Mouse (Mus musculus) MEL (cell line): Measurements from ENCODE around the gene Krtdap.

Experiments used
- BHLHE40 ChIP-seq: IDR thresholded peaks from 2 replicates; pipeline ENCODE4 v1.6.1; 2012; ENCODE audit warnings: low read depth, mild to moderate bottlenecking, inconsistent platforms, low read length, improper control_type of control experiment, borderline replicate concordance
- CHD1 ChIP-seq: IDR thresholded peaks from 2 replicates; pipeline ENCODE4 v1.6.1; 2012; ENCODE audit warnings: low read depth, mild to moderate bottlenecking, inconsistent platforms, low read length, improper control_type of control experiment
- CTCF ChIP-seq, 3 experiments: IDR thresholded peaks in 2 of 3; conservative IDR thresholded peaks in 1 of 3; 2 replicates each; pipeline ENCODE4 v1.5.1; 2011 to 2012; ENCODE audit warnings: low read length in 3 of 3, low read depth in 2 of 3, mild to moderate bottlenecking in 2 of 3, improper control_type of control experiment in 1 of 3, inconsistent platforms in 1 of 3, mixed read lengths in 1 of 3, moderate library complexity in 1 of 3; ENCODE audit not compliant: control insufficient read depth in 1 of 3, insufficient read depth in 1 of 3, poor library complexity in 1 of 3, severe bottlenecking in 1 of 3
- KAT2A ChIP-seq: conservative IDR thresholded peaks from 2 replicates; pipeline ENCODE4 v1.6.1; 2012; ENCODE audit warnings: low read depth, low read length, improper control_type of control experiment, inconsistent platforms
- MAX ChIP-seq: IDR thresholded peaks from 2 replicates; pipeline ENCODE4 v1.6.1; 2011; ENCODE audit warnings: low read length, improper control_type of control experiment
- POLR2A ChIP-seq, 2 experiments: IDR thresholded peaks; 2 replicates each; pipeline ENCODE4 v1.6.1; 2011 to 2012; ENCODE audit warnings: low read length in 2 of 2, mild to moderate bottlenecking in 2 of 2, control low read depth in 1 of 2, improper control_type of control experiment in 1 of 2, low read depth in 1 of 2, moderate library complexity in 1 of 2; ENCODE audit not compliant: control insufficient read depth in 1 of 2, insufficient read depth in 1 of 2, poor library complexity in 1 of 2

- no peak for TF ChIP-seq CTCF (IDR thresholded peaks at IDR 0.05 in 2 of 3, conservative IDR thresholded peaks at IDR 0.05 in 1 of 3; ENCODE audit: control insufficient read depth in 1 of 3, insufficient read depth in 1 of 3, low read depth in 2 of 3, low read length in 3 of 3, poor library complexity in 1 of 3, severe bottlenecking in 1 of 3)
- no peak for TF ChIP-seq POLR2A (IDR thresholded peaks at IDR 0.05; ENCODE audit: control insufficient read depth in 1 of 2, insufficient read depth in 1 of 2, low read depth in 1 of 2, low read length in 2 of 2, poor library complexity in 1 of 2)
- TF ChIP-seq BHLHE40, result no peak
- no peak for TF ChIP-seq CHD1
- TF ChIP-seq MAX, result no peak
- TF ChIP-seq KAT2A, result no peak
Observed at GRCm38 (mm10) chr7:30757001-30757400, 30.7 kb upstream of the Krtdap start.
